Mouse (Mus musculus): Measurements from ENCODE around the gene Tmem101. TPM values are rescaled to one million over a fixed set of nuclear protein-coding genes. Genes with fewer than 3 reads are reported as not detected.

Gene Tmem101
- polyA plus RNA-seq, 1 experiment, result 14.9 TPM

DNA sequence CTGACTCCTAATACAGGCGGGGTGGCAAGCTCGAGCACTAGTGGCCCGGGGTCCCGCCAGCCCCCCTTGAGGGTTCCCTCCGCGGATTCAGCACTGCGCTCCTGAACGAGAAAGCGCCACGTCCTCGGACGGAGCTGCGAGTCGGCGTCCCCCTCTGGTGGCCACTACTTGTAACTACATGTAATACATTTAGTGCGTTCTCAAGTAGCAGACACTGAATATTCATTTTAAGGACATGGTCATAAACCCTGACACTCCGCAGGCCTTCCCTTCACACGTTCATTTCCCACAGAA is 17.8 kb downstream of the Tmem101 start:
- no peaks in the 10 kb centered on the region for H3K4me1 ChIP-seq (ENCODE audit: control insufficient read depth, insufficient read depth, low read length)
- no peak for TF ChIP-seq POLR2A (IDR thresholded peaks at IDR 0.05; ENCODE audit: low read depth, low read length)
- TF ChIP-seq CTCF (IDR thresholded peaks at IDR 0.05; ENCODE audit: borderline replicate concordance, insufficient read depth, low read length), result peak; percentile 96
- no peak overlapping the region for H3K27ac ChIP-seq (ENCODE audit: insufficient read depth, low read length)
- H3K4me3 ChIP-seq (ENCODE audit: insufficient read depth, low read length), result no peak overlapping the region

DNA sequence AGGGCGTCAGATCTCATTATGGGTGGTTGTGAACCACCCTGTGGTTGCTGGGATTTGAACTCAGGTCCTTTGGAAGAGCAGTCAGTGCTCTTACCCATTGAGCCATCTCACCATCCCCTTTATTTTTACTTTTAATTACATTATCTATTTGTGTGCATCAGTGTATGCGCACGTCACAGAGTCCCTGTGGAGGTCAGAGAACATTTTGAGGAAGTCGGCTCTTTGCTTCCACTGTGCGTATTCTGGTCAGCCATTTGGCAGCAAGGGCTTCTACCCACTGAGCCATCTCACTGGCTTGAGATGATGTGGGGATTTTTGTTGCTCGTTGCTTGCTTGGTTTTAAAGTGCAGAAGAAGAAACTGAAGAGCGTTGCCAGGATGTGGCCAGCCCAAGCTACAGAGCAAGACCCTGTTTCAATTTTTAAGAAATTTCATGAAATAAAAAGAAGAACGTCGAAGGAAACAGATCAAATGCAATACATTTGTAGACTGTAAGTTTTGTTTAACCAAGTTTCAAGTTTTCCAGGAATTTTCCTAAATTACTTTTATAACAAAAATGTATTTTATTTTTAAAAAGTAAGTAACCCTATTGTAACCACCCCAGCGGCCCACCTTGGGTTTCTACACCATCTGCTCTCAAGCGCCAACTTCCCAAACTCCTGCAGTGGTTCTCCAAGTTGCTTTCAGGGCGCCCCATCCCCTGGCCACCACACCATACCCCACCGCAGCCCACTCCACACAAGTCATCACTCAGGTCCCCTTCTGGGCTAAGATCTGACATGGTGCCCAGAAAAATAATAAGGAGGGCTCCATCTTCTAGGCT is 18.4 kb downstream of the Tmem101 start:
- H3K27ac ChIP-seq (ENCODE audit: insufficient read depth, low read length), result no peak overlapping the region
- H3K4me3 ChIP-seq (ENCODE audit: insufficient read depth, low read length), result no peak overlapping the region
- TF ChIP-seq CTCF (IDR thresholded peaks at IDR 0.05; ENCODE audit: borderline replicate concordance, insufficient read depth, low read length) (no peak), POLR2A (IDR thresholded peaks at IDR 0.05; ENCODE audit: low read depth, low read length) (no peak)
- H3K4me1 ChIP-seq (ENCODE audit: control insufficient read depth, insufficient read depth, low read length), result no peaks in the 10 kb centered on the region

DNA sequence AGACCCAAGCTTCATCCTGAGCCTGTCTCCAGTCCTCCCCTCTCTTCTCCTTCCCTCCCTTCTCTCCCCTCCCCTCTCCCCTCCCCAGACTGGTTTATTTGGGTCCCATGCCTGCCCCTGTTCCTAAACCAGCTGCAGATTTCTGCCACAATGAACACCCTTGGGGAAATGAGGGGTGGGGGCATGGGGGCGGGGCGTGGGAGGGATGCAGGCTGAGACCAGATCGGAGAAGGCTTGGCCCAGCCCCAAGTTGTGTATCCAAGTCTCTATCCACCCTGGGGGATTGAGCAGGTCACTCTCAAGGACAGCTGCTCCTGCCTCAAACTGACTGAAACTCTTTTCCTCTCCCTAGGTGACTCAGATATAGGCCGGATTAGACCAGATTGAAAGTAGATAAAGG is 21.7 kb downstream of the Tmem101 start:
- Histone ChIP-seq H3K27ac (ENCODE audit: insufficient read depth, low read length) (no peak overlapping the region), H3K4me3 (ENCODE audit: insufficient read depth, low read length) (no peak overlapping the region), H3K4me1 (ENCODE audit: control insufficient read depth, insufficient read depth, low read length) (no peaks in the 10 kb centered on the region)
- no peak for TF ChIP-seq CTCF (IDR thresholded peaks at IDR 0.05; ENCODE audit: borderline replicate concordance, insufficient read depth, low read length)
- TF ChIP-seq POLR2A (IDR thresholded peaks at IDR 0.05; ENCODE audit: low read depth, low read length), result no peak

DNA sequence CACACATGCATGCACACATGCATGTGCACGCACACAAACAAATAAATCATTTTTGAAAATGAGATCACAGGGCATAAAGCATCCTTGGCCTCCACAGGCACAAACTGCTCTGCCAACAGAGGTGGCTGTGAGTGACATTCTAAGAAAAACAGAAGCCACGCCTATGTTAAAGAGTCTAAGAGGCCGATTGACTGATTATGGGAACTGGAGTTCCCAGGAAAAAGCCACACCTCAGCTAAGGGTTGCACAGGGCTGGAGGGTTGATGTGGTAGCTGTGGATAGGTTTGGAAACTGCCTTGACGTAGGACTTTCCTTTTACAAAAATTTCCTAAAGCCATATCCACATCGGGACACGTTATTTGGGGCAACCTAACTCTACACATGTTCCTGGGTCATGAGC is 38.8 kb downstream of the Tmem101 start:
- TF ChIP-seq CTCF (IDR thresholded peaks at IDR 0.05; ENCODE audit: borderline replicate concordance, insufficient read depth, low read length) (no peak), POLR2A (IDR thresholded peaks at IDR 0.05; ENCODE audit: low read depth, low read length) (no peak)
- no peak overlapping the region for H3K4me3 ChIP-seq (ENCODE audit: insufficient read depth, low read length)
- H3K27ac ChIP-seq (ENCODE audit: insufficient read depth, low read length), result no peak overlapping the region
- no peaks in the 10 kb centered on the region for H3K4me1 ChIP-seq (ENCODE audit: control insufficient read depth, insufficient read depth, low read length)

DNA sequence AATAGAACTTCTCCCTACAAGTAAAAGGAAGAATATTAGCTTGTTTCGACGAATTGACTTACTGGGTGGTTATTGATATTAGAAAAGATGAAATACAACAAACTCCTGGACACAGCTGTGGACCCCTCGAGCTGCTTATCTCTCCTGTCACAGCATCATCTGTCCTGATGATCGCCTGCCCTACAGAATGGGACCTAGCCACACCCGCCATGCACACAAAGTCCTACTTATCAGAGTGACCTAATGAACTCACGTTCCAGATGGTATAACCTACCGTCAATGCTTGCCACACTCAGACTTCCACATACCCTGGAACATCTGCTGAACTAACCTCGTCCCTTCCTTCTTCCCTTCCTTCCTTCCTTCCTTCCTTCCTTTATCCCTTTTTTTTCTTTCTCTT is 40.0 kb downstream of the Tmem101 start:
- Histone ChIP-seq H3K4me3 (ENCODE audit: insufficient read depth, low read length) (no peak overlapping the region), H3K27ac (ENCODE audit: insufficient read depth, low read length) (no peak overlapping the region), H3K4me1 (ENCODE audit: control insufficient read depth, insufficient read depth, low read length) (no peaks in the 10 kb centered on the region)
- TF ChIP-seq POLR2A (IDR thresholded peaks at IDR 0.05; ENCODE audit: low read depth, low read length) (no peak), CTCF (IDR thresholded peaks at IDR 0.05; ENCODE audit: borderline replicate concordance, insufficient read depth, low read length) (no peak)

DNA sequence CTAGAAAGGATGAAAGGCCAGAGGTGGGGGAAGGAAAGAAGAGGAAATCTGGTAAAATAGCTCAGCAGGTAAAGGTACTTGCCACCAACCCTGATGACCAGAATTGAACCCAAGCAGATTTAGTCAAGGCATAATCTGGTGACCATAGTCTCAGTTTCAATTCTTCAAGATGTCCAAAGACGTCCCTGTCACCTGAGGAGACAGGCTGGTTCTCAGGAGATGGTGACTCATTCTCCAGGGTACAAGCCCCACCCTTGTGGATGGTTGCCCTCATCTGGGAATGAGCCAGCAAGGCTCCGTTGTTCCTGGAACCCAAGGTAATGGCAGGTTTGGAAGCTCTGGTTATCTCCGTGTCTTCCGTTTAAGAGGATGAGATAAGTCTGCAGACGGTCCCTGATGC is 44.6 kb downstream of the Tmem101 start:
- no peaks in the 10 kb centered on the region for H3K4me1 ChIP-seq (ENCODE audit: control insufficient read depth, insufficient read depth, low read length)
- no peak overlapping the region for H3K27ac ChIP-seq (ENCODE audit: insufficient read depth, low read length)
- TF ChIP-seq CTCF (IDR thresholded peaks at IDR 0.05; ENCODE audit: borderline replicate concordance, insufficient read depth, low read length), result no peak
- TF ChIP-seq POLR2A (IDR thresholded peaks at IDR 0.05; ENCODE audit: low read depth, low read length), result no peak
- H3K4me3 ChIP-seq (ENCODE audit: insufficient read depth, low read length), result no peak overlapping the region

DNA sequence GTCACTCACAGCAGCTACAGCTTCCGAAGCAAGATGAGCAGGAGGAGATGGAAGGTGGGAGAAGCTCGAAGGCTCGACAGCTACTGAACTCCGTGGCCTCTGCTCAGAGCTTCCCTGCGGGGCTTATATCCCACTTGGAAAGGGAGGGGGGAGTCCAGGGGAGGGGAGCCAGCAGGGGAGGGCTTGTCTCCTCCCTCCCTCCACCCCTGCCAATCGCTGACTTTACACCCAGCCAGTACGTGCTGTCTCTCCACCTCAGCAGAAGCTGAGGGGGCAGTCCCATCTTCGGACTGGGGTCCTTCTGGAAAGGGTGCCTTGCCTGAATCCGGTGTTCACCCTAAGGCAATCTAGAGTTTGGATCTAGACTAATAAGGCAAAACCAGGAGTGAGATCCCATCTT is 48.5 kb downstream of the Tmem101 start, which contains the start of gene Pyy:
Gene Pyy (minus strand): TSS at position 101 of the 400 bp plus-strand sequence.
- TF ChIP-seq CTCF (IDR thresholded peaks at IDR 0.05; ENCODE audit: borderline replicate concordance, insufficient read depth, low read length) (no peak), POLR2A (IDR thresholded peaks at IDR 0.05; ENCODE audit: low read depth, low read length) (no peak)
- H3K4me3 ChIP-seq (ENCODE audit: insufficient read depth, low read length), result no peak within 1 kb of the TSS
- no peaks in the 10 kb centered on the region for H3K4me1 ChIP-seq (ENCODE audit: control insufficient read depth, insufficient read depth, low read length)
- no peak within 1 kb of the TSS for H3K27ac ChIP-seq (ENCODE audit: insufficient read depth, low read length)

DNA sequence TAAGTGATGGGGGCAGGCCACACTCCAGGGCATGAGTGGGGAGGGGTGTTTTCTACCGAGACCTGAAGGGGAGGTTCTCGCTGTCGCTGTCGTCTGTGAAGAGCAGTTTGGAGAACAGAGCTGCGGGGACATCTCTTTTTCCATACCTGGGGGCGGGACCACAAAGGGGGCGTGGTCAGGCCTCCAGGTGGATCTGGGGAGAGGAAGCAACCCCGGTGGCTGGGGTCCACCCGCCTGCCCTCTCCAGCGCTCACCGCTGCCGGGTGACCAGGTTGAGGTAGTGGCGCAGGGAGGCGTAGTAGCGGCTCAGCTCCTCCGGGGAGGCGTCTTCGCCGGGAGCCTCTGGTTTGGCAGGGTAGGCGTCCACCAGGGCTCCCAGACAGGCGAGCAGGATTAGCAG is 49.3 kb downstream of the Tmem101 start:
- Histone ChIP-seq H3K27ac (ENCODE audit: insufficient read depth, low read length) (no peak overlapping the region), H3K4me3 (ENCODE audit: insufficient read depth, low read length) (no peak overlapping the region)
- TF ChIP-seq POLR2A (IDR thresholded peaks at IDR 0.05; ENCODE audit: low read depth, low read length) (no peak), CTCF (IDR thresholded peaks at IDR 0.05; ENCODE audit: borderline replicate concordance, insufficient read depth, low read length) (no peak)

More for the DNA sequence above, 49.3 kb downstream of the Tmem101 start:
- H3K4me1 ChIP-seq (ENCODE audit: control insufficient read depth, insufficient read depth, low read length), result no peaks in the 10 kb centered on the region

Other genes with a start within 250 kb of the Tmem101 start
- gene Sost, start 189.4 kb downstream of the Tmem101 start, polyA plus RNA-seq (2011; ENCODE audit: insufficient read length, low read depth, missing spikeins), result not detected in 2 replicates
- gene Cfap97d1, start 172.1 kb downstream of the Tmem101 start, polyA plus RNA-seq (2011; ENCODE audit: insufficient read length, low read depth, missing spikeins), result not detected in 2 replicates
- gene Dusp3, start 169.4 kb downstream of the Tmem101 start, polyA plus RNA-seq (2011; ENCODE audit: insufficient read length, low read depth, missing spikeins), result 34.8 and 49.4 TPM in 2 replicates
- gene Mpp3, start 127.9 kb downstream of the Tmem101 start, polyA plus RNA-seq (2011; ENCODE audit: insufficient read length, low read depth, missing spikeins), result 0.40 and 0.42 TPM in 2 replicates
- gene Cd300lg, start 114.9 kb downstream of the Tmem101 start, polyA plus RNA-seq (2011; ENCODE audit: insufficient read length, low read depth, missing spikeins), result not detected in 2 replicates
- 6.8 and 6.9 TPM in 2 replicates for gene Mpp2, start 67.9 kb downstream of the Tmem101 start, polyA plus RNA-seq (2011; ENCODE audit: insufficient read length, low read depth, missing spikeins)
- not detected in 2 replicates for gene Ppy, start 55.1 kb downstream of the Tmem101 start, polyA plus RNA-seq (2011; ENCODE audit: insufficient read length, low read depth, missing spikeins)
- gene Pyy, start 48.6 kb downstream of the Tmem101 start, polyA plus RNA-seq (2011; ENCODE audit: insufficient read length, low read depth, missing spikeins), result not detected in 2 replicates
- gene Nags, start 10.9 kb downstream of the Tmem101 start, polyA plus RNA-seq (2011; ENCODE audit: insufficient read length, low read depth, missing spikeins), result not detected in 2 replicates
- 113 and 124 TPM in 2 replicates for gene Lsm12, start 28.9 kb upstream of the Tmem101 start, polyA plus RNA-seq (2011; ENCODE audit: insufficient read length, low read depth, missing spikeins)
- gene G6pc3, start 33.2 kb upstream of the Tmem101 start, polyA plus RNA-seq (2011; ENCODE audit: insufficient read length, low read depth, missing spikeins), result 37.9 and 40.0 TPM in 2 replicates
- 47.8 and 54.9 TPM in 2 replicates for gene Hdac5, start 73.8 kb upstream of the Tmem101 start, polyA plus RNA-seq (2011; ENCODE audit: insufficient read length, low read depth, missing spikeins)
- 6.5 and 10.2 TPM in 2 replicates for gene BC030867, start 92.5 kb upstream of the Tmem101 start, polyA plus RNA-seq (2011; ENCODE audit: insufficient read length, low read depth, missing spikeins)
- 0.37 and 0.45 TPM in 2 replicates for gene Asb16, start 112.3 kb upstream of the Tmem101 start, polyA plus RNA-seq (2011; ENCODE audit: insufficient read length, low read depth, missing spikeins)
- 37.7 and 44.6 TPM in 2 replicates for gene Tmub2, start 128.5 kb upstream of the Tmem101 start, polyA plus RNA-seq (2011; ENCODE audit: insufficient read length, low read depth, missing spikeins)
- 50.7 and 55.6 TPM in 2 replicates for gene Atxn7l3, start 140.2 kb upstream of the Tmem101 start, polyA plus RNA-seq (2011; ENCODE audit: insufficient read length, low read depth, missing spikeins)
- 75.5 and 102 TPM in 2 replicates for gene Ubtf, start 163.3 kb upstream of the Tmem101 start, polyA plus RNA-seq (2011; ENCODE audit: insufficient read length, low read depth, missing spikeins)
- gene Slc4a1, start 209.8 kb upstream of the Tmem101 start, polyA plus RNA-seq (2011; ENCODE audit: insufficient read length, low read depth, missing spikeins), result not detected in 2 replicates
- 0.86 TPM in 1 of 2 replicates, not detected in the other for gene Rundc3a, start 237.0 kb upstream of the Tmem101 start, polyA plus RNA-seq (2011; ENCODE audit: insufficient read length, low read depth, missing spikeins)